Mouse (Mus musculus) embryo, embryonic 11.5 days (tissue): Measurements from ENCODE around the gene Rora.
A peak's percentile ranks its signal among the peaks of the same experiment; 100 is the strongest.

Experiments used
- DNase-seq: peaks from one replicate; pipeline ENCODE4 v3.0.0-alpha.2; 2012; ENCODE audit warnings: low read depth, low spot score

Rora gene

DNA sequence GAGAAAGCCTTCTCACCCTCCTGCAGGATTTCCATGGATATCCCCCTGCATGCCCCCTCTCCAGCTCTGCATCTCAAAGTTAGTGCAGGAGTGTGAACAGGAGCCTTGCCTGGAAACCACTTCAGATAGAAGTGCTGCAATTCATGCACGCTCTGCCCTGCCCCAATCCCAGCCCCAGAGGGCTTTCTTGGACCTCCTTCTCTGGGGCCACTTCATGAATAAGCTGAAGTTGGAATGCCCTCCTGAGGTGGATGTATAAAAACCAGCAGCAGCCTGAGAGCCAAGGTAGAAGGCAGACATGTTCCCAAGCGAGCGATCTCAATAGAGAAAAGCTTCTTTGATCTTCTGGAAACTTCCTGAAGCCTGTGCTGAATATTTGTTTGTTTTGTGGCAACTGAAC, 572.8 kb downstream of the Rora start:
- no peak for DNase-seq

DNA sequence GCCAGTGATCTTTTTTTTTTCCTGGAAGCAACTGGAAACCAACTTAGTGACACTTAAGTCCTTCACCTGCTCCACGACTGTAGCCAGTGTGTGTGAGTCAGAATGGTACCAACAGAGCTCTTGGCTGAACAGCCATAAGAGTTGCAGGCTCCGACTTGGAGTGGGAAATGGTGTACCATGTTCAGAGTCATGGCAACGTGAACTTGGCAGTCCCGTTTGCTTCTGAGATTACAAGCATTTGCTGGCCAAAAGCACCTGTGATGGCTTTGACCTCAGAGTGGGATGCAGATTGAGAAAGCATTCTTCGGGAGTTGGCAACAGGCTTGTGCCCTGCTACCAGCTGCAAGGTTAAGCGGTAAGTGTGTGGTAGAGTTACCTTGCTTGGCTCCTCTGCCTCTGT, 574.2 kb downstream of the Rora start:
- DNase-seq, result no peak

DNA sequence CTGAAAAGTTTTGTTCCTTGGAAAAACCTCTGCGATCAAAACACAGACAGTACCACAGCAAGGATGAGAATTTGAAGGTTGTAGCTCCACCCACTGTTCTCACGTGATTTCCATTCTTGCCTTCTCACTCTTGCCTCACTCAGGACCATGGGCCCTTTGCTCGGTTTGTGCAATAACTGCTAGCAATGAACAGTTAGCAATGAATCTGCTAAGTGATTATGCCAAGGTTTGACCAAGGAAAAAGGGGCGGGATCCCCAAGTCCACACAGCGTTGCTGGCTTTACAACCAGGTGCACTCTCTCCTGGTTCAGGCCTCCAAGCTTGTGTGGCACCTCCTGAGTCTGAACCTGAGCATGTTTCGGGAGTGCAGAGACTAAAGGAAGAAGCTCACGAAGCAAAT, 576.3 kb downstream of the Rora start:
- DNase-seq, result no peak

GRCm38 (mm10) chr9:69234526-69234925, 580.9 kb downstream of the Rora start:
- DNase-seq, result no peak

GRCm38 (mm10) chr9:69237316-69237715, 583.7 kb downstream of the Rora start:
- no peak for DNase-seq

- no peak for DNase-seq
Observed at GRCm38 (mm10) chr9:69242538-69242937, 589.0 kb downstream of the Rora start.

DNA sequence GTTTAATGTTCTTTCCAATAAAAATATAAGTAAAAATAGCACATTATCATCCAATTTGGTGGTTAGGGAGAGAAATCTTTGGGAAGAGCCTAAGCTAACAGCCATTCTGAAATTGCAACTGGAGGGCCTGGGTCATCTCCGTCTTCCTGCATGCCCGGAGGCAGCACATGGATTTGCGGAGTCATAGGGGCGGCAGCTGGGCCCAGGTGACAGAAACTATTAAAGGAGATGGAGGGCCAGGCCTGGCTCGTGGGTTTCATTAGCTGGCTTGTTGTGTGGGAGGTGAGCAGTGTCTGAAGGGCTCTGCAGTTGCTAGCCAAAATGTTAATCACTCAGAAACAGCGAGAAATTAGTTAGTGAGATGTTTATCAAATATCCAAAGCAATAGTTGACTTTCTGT, 590.0 kb downstream of the Rora start:
- no peak for DNase-seq

DNA sequence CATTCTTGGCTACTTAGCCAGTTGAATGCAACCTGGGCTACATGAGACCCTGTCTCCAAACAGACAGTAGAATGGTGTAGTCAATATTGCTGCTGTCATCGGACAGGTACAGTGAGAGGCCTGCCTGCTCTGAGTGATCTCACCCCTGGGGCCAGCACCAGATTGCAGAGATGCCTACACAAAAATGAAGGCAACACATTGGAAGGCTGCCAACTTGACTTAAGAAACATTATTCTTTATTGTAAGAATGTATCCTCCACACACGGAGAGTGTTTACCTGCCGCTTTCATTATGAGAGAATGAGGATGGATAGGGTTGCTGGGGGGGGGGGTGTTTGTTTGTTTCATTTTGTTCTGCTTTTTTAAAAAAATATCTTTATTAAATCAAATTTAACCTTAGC, 592.6 kb downstream of the Rora start:
- no peak for DNase-seq

DNA sequence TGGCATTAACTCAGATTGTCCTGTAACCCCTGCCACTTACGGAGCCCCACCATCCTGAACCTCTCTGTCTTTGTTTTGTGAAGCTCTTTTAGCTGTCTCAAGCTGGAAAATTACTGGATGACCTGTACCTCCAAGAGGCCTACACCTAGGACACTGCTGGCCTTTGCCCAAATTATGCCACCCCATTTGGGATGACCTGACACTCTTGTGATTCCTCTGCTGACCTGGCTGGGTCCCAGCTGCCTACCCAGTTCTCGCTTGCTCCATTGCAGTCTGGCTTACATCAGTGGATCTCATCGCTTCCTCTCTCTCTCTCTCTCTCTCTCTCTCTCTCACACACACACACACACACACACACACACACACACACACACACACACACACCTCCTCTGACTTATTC, 596.0 kb downstream of the Rora start:
- DNase-seq, result no peak

- no peak for DNase-seq
Observed at GRCm38 (mm10) chr9:69250326-69250725, 596.7 kb downstream of the Rora start.

DNA sequence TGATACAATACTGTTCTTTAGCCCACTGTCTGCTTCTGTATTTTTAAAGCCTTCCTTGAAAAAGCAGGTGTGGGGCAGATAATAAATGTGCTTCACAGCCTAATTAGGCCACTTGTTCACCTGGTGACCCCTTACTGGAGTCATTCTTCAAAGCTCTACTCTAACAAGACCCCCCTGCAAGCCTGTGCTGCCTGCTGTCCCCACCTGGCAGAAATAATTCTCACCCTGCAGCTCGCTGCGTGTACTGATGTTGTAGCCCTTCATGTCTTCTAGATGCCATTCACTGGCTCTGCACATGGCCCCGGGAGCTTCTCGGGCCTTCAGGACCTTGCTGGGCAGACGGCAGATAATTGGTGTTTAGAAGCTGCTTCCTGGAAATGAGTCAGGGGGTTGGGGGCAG, 604.9 kb downstream of the Rora start:
- no peak for DNase-seq

- DNase-seq, result peak; percentile 17
Observed at GRCm38 (mm10) chr9:69259382-69259781, 605.8 kb downstream of the Rora start.

- DNase-seq, result no peak
Observed at GRCm38 (mm10) chr9:69265151-69265550, 611.6 kb downstream of the Rora start.

DNA sequence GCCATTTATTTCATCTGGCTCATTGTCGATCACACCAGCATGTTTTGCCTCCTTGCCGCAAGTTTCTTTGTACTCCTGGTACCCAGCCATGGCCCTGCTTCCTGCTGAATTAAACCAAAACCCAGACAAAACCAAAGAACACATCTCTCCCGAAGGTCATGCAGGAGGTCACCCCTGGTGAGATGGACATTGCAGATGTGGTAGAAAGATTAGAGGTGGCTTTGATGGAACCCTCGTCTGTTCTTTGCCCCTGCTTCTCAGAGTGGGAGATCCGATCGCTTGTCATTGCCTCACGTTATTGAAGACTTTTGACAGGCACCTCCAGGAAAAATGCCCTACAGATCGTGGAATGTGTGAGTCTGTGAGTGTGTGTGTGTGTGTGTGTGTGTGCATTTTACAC, 616.8 kb downstream of the Rora start:
- no peak for DNase-seq

DNA sequence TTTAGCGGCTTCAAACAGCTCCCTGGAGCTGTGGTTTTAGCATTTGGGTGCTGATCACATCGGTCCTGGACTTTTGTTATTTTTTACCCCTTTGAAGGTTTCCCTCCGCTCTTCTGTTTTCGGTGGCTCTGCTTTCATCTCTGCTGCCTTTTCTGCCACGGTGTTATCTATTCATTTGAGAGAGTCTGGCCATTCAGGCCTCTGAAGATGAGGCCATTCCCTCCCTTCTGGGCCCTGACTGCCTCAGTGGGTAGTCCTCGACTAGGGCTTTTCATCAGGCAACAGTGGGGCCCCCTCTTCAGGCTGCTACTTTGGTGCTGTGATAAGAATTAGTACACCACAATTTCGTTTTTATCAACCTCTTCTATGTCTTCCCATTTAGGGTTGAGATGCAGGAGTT, 617.3 kb downstream of the Rora start:
- DNase-seq, result no peak

DNA sequence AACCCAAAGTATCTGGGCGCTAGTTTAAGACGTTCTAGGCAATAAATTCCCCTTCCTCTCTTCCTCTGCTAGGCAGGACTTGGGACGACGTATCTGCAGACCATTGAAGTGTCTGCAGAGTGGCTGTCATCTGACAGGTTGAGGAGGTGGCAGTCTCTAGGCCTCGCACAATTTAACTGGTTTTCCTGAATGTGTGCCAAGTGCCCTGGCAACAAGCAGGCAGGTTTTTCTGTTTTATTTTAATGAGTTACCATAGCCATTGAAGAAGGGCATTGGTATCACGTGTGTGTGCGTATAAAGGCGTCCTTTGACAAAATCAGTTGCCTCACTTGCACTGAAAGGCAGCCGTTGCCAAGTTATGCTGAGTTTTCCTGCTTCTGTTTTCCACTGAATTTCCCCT, 619.3 kb downstream of the Rora start:
- DNase-seq, result no peak

- DNase-seq, result no peak
Observed at GRCm38 (mm10) chr9:69274766-69275485, 621.3 kb downstream of the Rora start.

GRCm38 (mm10) chr9:69277256-69277655, 623.7 kb downstream of the Rora start:
- DNase-seq, result no peak

GRCm38 (mm10) chr9:69285011-69285410, 631.4 kb downstream of the Rora start:
- no peak for DNase-seq

DNA sequence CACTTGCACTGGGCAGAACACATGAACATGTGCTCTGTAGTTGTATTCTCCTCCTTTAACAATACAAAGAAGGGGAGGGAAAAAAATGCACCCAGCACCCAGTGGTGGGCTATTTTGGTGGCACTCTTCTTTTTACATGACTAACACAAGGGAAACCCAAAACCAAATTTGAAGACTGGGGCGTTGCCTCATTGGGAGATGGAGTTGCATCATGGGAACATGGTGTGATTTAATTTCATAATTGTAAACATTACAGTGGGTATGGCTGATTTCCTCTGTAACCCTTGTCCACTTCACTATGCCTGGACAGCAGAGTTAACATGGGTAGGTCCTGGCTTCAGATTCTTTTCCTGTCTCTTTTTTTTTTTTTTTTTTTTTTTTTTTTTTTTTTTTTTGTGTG, 634.5 kb downstream of the Rora start:
- no peak for DNase-seq

DNA sequence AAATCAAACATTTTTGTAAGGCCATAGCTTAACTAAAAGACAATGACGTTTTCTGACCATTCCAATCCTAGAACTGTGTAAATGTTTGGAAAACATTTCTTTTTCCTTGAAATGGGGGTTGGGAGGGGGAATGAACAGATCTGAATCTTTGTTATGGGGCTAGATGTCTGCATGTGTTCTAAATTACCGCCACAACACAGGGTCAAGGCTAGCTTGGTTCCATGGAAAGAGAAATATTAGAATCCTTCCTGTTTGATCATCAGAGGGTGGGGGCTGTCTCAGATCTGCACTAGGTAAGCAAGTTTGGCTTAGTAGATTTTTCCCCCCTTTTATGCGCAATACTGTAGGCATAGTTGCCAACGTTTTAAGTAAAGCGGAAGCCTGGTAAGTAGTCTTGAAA, 635.0 kb downstream of the Rora start:
- DNase-seq, result no peak

DNA sequence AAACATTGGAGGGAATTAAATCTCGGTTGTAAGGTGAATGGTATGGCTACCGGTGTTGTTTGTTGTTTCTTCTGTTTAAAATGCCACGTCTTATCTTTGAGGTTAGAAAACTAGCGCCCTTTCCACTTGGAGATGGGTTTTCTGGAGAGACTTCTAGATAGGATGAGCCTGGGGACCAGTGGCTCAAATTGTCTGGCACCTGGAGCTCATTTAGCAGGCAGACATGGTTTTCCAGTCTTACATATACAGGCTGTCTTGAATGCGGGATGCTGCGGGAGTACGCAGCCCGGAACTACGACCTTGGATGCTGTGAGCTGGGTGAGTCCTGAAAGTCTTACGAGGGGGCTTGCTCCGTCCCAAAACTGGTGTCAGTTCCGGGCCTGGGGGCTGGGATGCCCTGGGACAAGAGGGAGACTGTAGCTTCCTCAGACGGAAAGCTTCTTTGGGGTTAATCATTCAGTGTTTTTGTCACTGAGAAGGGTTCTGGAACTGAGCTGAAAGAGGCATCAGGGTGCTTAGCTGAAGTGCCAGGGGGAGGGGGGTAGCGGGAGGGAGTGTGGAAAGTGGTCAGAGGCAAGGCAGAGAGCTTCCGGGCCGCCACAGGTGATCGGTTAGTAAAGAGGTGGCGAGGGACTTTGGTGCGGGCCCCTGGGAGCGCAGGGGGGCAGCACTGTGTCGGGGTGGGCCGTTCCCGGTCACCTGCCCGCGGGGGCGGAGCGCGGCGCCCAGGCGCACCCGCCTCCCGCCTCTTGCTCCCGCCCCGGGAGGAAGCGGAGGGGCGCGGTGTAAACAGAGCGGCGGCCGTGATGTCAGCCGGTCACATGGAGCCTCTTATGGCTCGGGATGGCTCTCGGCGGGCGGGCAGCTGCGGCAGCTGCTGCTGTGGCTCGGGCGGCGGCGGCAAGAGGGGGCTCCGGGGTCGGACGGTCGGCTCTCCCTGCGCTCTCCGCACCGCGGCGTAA, 635.8 kb downstream of the Rora start:
- DNase-seq, result no peak
